Mouse (Mus musculus): ENCODE results near the gene Hadhb. TPM values are rescaled to one million over a fixed set of nuclear protein-coding genes. Genes with fewer than 3 reads are reported as not detected.

Gene Hadhb
- polyA plus RNA-seq, 1 experiment from 2014 or later, result 99.9 TPM

DNA sequence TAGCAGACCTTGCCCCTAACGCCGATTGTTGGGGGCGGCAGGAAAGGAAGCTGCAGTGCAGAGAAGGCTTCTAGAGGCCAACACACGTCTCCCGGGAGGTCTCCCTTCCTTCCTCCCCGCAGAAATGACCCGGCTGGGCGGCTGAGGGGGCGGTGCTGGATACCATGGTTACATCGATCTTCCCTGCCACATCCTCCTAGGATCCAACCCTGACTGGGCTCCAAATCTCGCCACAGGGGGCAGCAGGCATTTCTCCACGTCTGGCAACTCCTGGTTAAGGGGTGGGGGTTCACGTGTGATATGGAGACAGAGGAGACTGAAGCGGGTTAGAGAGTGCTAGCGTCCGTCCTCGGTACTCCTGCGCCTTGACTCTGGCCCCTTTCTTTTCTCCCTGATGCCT, 43.9 kb upstream of the Hadhb start:
- 1% methylated on average over 18 of the region's 18 CpGs for WGBS
- Histone ChIP-seq H3K4me1 (replicated peaks; ENCODE audit: control insufficient read depth, insufficient read depth, low read length) (peaks cover 48% of the 10 kb centered on the region), H3K9ac (ENCODE audit: low read depth, low read length) (peak overlapping the region; percentile 42), H3K36me3 (ENCODE audit: control insufficient read depth, insufficient read depth, low read length) (no peaks in the 10 kb centered on the region), H3K9me3 (ENCODE audit: control insufficient read depth, low read length) (no peaks in the 10 kb centered on the region), H3K27ac (ENCODE audit: low read depth, low read length) (peak overlapping the region; percentile 93), H3K27me3 (ENCODE audit: control insufficient read depth, insufficient read depth, low read length) (peaks cover 15% of the 10 kb centered on the region), H3K4me2 (replicated peaks; ENCODE audit: low read depth, low read length) (peak overlapping the region; percentile 49), H3K4me3 (ENCODE audit: low read depth, low read length) (peak overlapping the region; percentile 21)
- ATAC-seq (ENCODE audit: low FRiP score), result peak; percentile 52
- peak; percentile 90 for DNase-seq (ENCODE audit: low spot score)

DNA sequence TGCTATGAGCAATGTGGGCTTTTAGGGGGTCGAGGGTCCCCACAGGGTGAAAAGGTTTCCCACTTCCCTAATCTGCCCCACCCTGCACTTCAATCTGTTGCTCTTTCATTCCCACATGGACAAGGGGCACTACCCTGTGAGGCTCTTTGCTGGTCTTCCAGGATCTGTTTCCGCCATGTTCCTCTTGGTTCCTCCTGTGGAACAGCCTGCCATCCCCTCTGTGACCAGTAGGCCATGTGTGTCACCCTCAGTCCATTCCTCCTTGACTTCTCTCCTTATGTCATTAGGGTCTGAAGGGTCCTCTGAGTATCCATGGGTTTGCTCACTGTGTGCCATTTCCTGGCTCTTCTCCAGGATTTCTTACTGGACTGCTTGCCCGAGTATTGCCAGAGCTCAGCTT, 43.3 kb upstream of the Hadhb start:
- peaks cover 15% of the 10 kb centered on the region for H3K27me3 ChIP-seq (ENCODE audit: control insufficient read depth, insufficient read depth, low read length)
- no peaks in the 10 kb centered on the region for H3K9me3 ChIP-seq (ENCODE audit: control insufficient read depth, low read length)
- H3K36me3 ChIP-seq (ENCODE audit: control insufficient read depth, insufficient read depth, low read length), result peaks cover under 1% of the 10 kb centered on the region; the same call in 1 of the 2 replicates
- H3K27ac ChIP-seq (ENCODE audit: low read depth, low read length), result peak overlapping the region; percentile 93
- peak; percentile 27 for DNase-seq (ENCODE audit: low spot score)
- H3K9ac ChIP-seq (ENCODE audit: low read depth, low read length), result 0 out of 2 replicates have a peak overlapping the region, but pooled peaks have one; percentile 19
- peak overlapping the region; percentile 49 for H3K4me2 ChIP-seq (replicated peaks; ENCODE audit: low read depth, low read length)
- H3K4me3 ChIP-seq (ENCODE audit: low read depth, low read length), result no peak overlapping the region
- ATAC-seq (ENCODE audit: low FRiP score), result no peak
- peaks cover 44% of the 10 kb centered on the region for H3K4me1 ChIP-seq (replicated peaks; ENCODE audit: control insufficient read depth, insufficient read depth, low read length)
- 74% methylated on average over 3 of the region's 3 CpGs for WGBS

DNA sequence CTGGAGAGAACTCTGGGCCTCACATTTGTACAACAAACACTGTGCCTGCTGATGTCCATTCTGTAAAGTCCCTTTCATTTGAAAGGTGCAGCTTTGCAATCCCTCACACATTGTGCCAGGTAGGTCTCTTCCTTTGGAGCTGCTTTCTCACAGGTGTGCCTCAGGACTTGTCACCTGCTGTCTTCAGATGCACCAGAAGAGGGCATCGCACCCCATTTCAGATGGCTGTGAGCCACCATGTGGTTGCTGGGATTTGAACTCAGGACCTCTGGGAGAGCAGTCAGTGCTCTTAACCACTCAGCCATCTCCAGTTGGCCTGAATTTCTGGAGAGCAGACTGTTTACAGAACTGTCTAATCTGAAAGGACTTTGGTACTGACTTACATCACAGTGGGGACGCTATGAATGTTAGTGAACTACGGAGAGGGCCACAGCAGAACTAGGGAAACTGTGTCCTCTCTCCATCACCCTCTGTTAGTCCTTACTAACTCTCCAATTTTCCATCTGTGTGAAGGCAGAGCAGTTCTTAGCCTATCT, 42.4 kb upstream of the Hadhb start:
- no peak overlapping the region for H3K4me3 ChIP-seq (ENCODE audit: low read depth, low read length)
- WGBS, result 77% methylated on average over 3 of the region's 3 CpGs
- no peak for DNase-seq (ENCODE audit: low spot score)
- peaks cover 2% of the 10 kb centered on the region; the same call in 1 of the 2 replicates for H3K36me3 ChIP-seq (ENCODE audit: control insufficient read depth, insufficient read depth, low read length)
- H3K9ac ChIP-seq (ENCODE audit: low read depth, low read length), result no peak overlapping the region
- H3K27me3 ChIP-seq (ENCODE audit: control insufficient read depth, insufficient read depth, low read length), result peaks cover 15% of the 10 kb centered on the region
- peaks cover 38% of the 10 kb centered on the region for H3K4me1 ChIP-seq (replicated peaks; ENCODE audit: control insufficient read depth, insufficient read depth, low read length)
- no peak for ATAC-seq (ENCODE audit: low FRiP score)
- no peak overlapping the region for H3K27ac ChIP-seq (ENCODE audit: low read depth, low read length)
- H3K4me2 ChIP-seq (replicated peaks; ENCODE audit: low read depth, low read length), result no peak overlapping the region
- no peaks in the 10 kb centered on the region for H3K9me3 ChIP-seq (ENCODE audit: control insufficient read depth, low read length)

GRCm38 (mm10) chr5:30113881-30114760, 40.9 kb upstream of the Hadhb start:
- WGBS, result under 1% methylated on average over 100 of the region's 103 CpGs
- Histone ChIP-seq H3K27me3 (ENCODE audit: control insufficient read depth, insufficient read depth, low read length) (peaks cover 15% of the 10 kb centered on the region), H3K36me3 (ENCODE audit: control insufficient read depth, insufficient read depth, low read length) (peaks cover 2% of the 10 kb centered on the region; the same call in 1 of the 2 replicates), H3K9me3 (ENCODE audit: control insufficient read depth, low read length) (no peaks in the 10 kb centered on the region), H3K27ac (ENCODE audit: low read depth, low read length) (peak overlapping the region; percentile 54; the same call in 1 of the 2 replicates), H3K4me1 (replicated peaks; ENCODE audit: control insufficient read depth, insufficient read depth, low read length) (peaks cover 33% of the 10 kb centered on the region), H3K4me3 (ENCODE audit: low read depth, low read length) (peak overlapping the region; percentile 42), H3K9ac (ENCODE audit: low read depth, low read length) (peak overlapping the region; percentile 53), H3K4me2 (replicated peaks; ENCODE audit: low read depth, low read length) (peak overlapping the region; percentile 83)
- ATAC-seq (ENCODE audit: low FRiP score) (peak; percentile 69), DNase-seq (ENCODE audit: low spot score) (peak; percentile 91)

DNA sequence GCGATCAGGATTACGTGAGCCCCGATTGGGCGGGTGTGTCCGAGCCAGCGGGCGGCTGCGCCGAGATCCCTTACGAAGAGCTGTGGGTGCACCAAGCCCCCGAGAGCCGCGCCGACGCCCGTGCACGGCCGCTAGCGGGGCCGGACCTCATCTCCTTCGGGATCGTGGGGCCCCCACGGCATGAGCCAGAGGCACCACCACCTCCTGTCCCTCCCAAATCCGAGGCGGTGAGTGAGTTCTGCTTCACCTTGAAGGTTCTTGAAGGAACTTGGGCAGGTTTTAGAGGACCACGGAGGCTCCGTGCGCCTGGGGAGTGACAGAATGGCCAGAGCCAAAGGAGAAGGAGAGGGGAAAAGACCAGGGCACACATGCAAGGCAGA, 40.3 kb upstream of the Hadhb start:
- H3K4me3 ChIP-seq (ENCODE audit: low read depth, low read length), result peak overlapping the region; percentile 42
- H3K27ac ChIP-seq (ENCODE audit: low read depth, low read length), result no peak overlapping the region
- DNase-seq (ENCODE audit: low spot score) (no peak), ATAC-seq (ENCODE audit: low FRiP score) (no peak)
- H3K4me1 ChIP-seq (replicated peaks; ENCODE audit: control insufficient read depth, insufficient read depth, low read length), result peaks cover 30% of the 10 kb centered on the region
- H3K9me3 ChIP-seq (ENCODE audit: control insufficient read depth, low read length), result no peaks in the 10 kb centered on the region
- peak overlapping the region; percentile 83 for H3K4me2 ChIP-seq (replicated peaks; ENCODE audit: low read depth, low read length)
- WGBS, result 2% methylated on average over 28 of the region's 28 CpGs
- H3K27me3 ChIP-seq (ENCODE audit: control insufficient read depth, insufficient read depth, low read length), result peaks cover 15% of the 10 kb centered on the region
- peaks cover 2% of the 10 kb centered on the region; the same call in 1 of the 2 replicates for H3K36me3 ChIP-seq (ENCODE audit: control insufficient read depth, insufficient read depth, low read length)
- H3K9ac ChIP-seq (ENCODE audit: low read depth, low read length), result peak overlapping the region; percentile 53; the same call in 1 of the 2 replicates

GRCm38 (mm10) chr5:30115718-30116117, 39.3 kb upstream of the Hadhb start:
- H3K4me3 ChIP-seq (ENCODE audit: low read depth, low read length), result no peak overlapping the region
- 34% methylated on average over 10 of the region's 10 CpGs for WGBS
- peaks cover 15% of the 10 kb centered on the region for H3K27me3 ChIP-seq (ENCODE audit: control insufficient read depth, insufficient read depth, low read length)
- H3K27ac ChIP-seq (ENCODE audit: low read depth, low read length), result no peak overlapping the region
- no peak for ATAC-seq (ENCODE audit: low FRiP score)
- no peak overlapping the region for H3K4me2 ChIP-seq (replicated peaks; ENCODE audit: low read depth, low read length)
- no peaks in the 10 kb centered on the region for H3K9me3 ChIP-seq (ENCODE audit: control insufficient read depth, low read length)
- no peak overlapping the region for H3K9ac ChIP-seq (ENCODE audit: low read depth, low read length)
- no peak for DNase-seq (ENCODE audit: low spot score)
- peaks cover 2% of the 10 kb centered on the region; the same call in 1 of the 2 replicates for H3K36me3 ChIP-seq (ENCODE audit: control insufficient read depth, insufficient read depth, low read length)
- H3K4me1 ChIP-seq (replicated peaks; ENCODE audit: control insufficient read depth, insufficient read depth, low read length), result peaks cover 20% of the 10 kb centered on the region

DNA sequence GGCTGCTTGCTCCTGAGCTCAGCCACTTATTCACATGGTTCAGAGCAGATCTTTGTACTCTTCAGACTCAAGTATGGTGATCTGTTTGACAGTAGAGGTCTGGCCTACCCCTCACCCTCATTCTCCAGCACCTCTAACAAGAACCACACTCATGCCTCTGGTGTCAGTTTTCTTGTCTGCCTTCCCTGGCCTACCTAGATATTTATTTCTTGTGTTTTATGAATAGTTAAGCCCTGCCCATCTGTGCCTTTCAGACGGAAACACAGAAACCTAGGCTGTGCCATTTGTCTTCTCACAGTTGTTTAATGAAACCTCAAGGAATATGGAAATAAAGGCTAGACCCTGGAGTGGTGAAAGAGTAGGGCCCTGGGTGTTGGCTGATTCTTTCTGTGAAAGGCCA, 37.0 kb upstream of the Hadhb start:
- DNase-seq (ENCODE audit: low spot score) (no peak), ATAC-seq (ENCODE audit: low FRiP score) (no peak)
- Histone ChIP-seq H3K9me3 (ENCODE audit: control insufficient read depth, low read length) (no peaks in the 10 kb centered on the region), H3K4me2 (replicated peaks; ENCODE audit: low read depth, low read length) (no peak overlapping the region), H3K4me3 (ENCODE audit: low read depth, low read length) (no peak overlapping the region), H3K27ac (ENCODE audit: low read depth, low read length) (no peak overlapping the region), H3K36me3 (ENCODE audit: control insufficient read depth, insufficient read depth, low read length) (peaks cover 5% of the 10 kb centered on the region; the same call in 1 of the 2 replicates), H3K9ac (ENCODE audit: low read depth, low read length) (no peak overlapping the region), H3K27me3 (ENCODE audit: control insufficient read depth, insufficient read depth, low read length) (peaks cover 10% of the 10 kb centered on the region), H3K4me1 (replicated peaks; ENCODE audit: control insufficient read depth, insufficient read depth, low read length) (peaks cover 12% of the 10 kb centered on the region)
- WGBS, result 91% methylated on average over 1 of the region's 1 CpGs

DNA sequence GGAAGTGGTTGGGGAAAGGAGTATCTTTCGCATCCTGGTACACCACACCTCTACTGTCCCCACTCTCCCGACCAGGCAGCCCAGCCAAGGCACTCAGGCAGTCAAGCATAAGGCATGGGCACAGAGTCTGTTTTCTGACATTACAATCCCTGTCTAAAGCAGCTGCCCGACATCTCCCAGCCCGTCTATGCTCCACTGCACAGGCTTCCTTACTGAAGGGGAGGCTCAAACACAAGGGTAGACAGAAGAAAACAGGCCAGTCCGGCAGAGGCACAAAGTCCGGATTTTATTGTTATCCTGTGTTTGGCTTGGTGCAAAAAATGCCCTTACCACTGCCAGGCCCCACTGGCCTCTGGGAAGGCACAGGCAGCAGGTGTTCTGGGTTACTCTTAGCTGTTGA, 35.9 kb upstream of the Hadhb start:
- no peak overlapping the region for H3K4me2 ChIP-seq (replicated peaks; ENCODE audit: low read depth, low read length)
- 83% methylated on average over 6 of the region's 6 CpGs for WGBS
- no peak overlapping the region for H3K4me3 ChIP-seq (ENCODE audit: low read depth, low read length)
- peaks cover 2% of the 10 kb centered on the region; the same call in 1 of the 2 replicates for H3K27me3 ChIP-seq (ENCODE audit: control insufficient read depth, insufficient read depth, low read length)
- no peak overlapping the region for H3K27ac ChIP-seq (ENCODE audit: low read depth, low read length)
- H3K9me3 ChIP-seq (ENCODE audit: control insufficient read depth, low read length), result no peaks in the 10 kb centered on the region
- H3K36me3 ChIP-seq (ENCODE audit: control insufficient read depth, insufficient read depth, low read length), result peaks cover 5% of the 10 kb centered on the region; the same call in 1 of the 2 replicates
- H3K4me1 ChIP-seq (replicated peaks; ENCODE audit: control insufficient read depth, insufficient read depth, low read length), result peaks cover 4% of the 10 kb centered on the region
- ATAC-seq (ENCODE audit: low FRiP score), result no peak
- DNase-seq (ENCODE audit: low spot score), result no peak
- H3K9ac ChIP-seq (ENCODE audit: low read depth, low read length), result no peak overlapping the region

Data from hindbrain, embryonic 11.5 days (tissue).